In the genomic region with DNA sequence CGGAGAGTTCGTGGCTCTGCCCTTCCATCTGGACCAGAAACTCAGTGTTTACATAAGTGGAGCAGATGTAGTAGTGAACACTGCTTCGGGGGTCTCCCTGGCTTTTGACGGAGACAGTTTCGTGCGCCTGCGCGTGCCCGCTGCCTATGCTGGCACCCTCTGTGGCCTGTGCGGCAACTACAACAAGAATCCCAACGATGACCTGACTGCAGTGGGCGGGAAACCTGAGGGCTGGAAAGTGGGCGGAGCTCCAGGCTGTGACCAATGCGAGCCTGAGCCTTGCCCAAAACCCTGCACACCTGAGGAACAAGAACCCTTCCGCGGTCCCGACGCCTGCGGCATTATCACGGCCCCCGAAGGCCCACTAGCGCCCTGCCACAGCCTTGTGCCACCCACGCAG, we compare ENCODE assay signal across 8 mouse cellular contexts. TPM values are rescaled to one million over a fixed set of nuclear protein-coding genes. Genes with fewer than 3 reads are reported as not detected.
DNase-seq lines count a peak whose midpoint lies in the region; ATAC-seq and TF ChIP-seq lines count a peak whose summit lies in the region.

No protein-coding gene starts in this region.

- DNase-seq in adrenal gland, postnatal 14 days = peak; percentile 14
- no peak for DNase-seq in adrenal gland, adult (ENCODE audit: inconsistent age in 2 of 2, low spot score in 1 of 2)
- peak; percentile 20 for DNase-seq in limb, embryonic 14.5 days (ENCODE audit: low spot score)
- DNase-seq in gastrocnemius, postnatal 36 days = no peak
- DNase-seq in layer of hippocampus, postnatal 36 days = no peak

- H3K9me3 ChIP-seq in hindbrain, embryonic 12.5 days (replicated peaks) = no peaks in the 10 kb centered on the region
- H3K9me3 ChIP-seq in limb, embryonic 14.5 days (ENCODE audit: control insufficient read depth, low read length) = no peaks in the 10 kb centered on the region
- no peaks in the 10 kb centered on the region for H3K9me3 ChIP-seq in neural tube, embryonic 12.5 days

- 0 out of 2 replicates have a peak, but pooled peaks have one; percentile 15 for ATAC-seq in common myeloid progenitor, adult 5-6 weeks (replicated peaks; ENCODE audit: low read depth, poor library complexity, severe bottlenecking)
- no peak for ATAC-seq in hindbrain, embryonic 12.5 days (ENCODE audit: low FRiP score)
- ATAC-seq in limb, embryonic 14.5 days (ENCODE audit: low FRiP score, low read depth) = peak; percentile 74; the same call in 1 of the 2 replicates
- no peak for ATAC-seq in neural tube, embryonic 12.5 days (ENCODE audit: low FRiP score, low read depth)

- peaks cover 13% of the 10 kb centered on the region for H3K27me3 ChIP-seq in hindbrain, embryonic 12.5 days
- H3K27me3 ChIP-seq in limb, embryonic 14.5 days (ENCODE audit: control insufficient read depth, insufficient read depth, low read length) = no peaks in the 10 kb centered on the region
- H3K27me3 ChIP-seq in neural tube, embryonic 12.5 days (replicated peaks) = peaks cover 6% of the 10 kb centered on the region; the same call in 1 of the 2 replicates

- no peak for TF ChIP-seq POLR2A in limb, embryonic 14.5 days (IDR thresholded peaks at IDR 0.05; ENCODE audit: borderline replicate concordance, extremely low read depth, insufficient read depth, insufficient read length)

- H3K4me3 ChIP-seq in hindbrain, embryonic 12.5 days = peak overlapping the region; percentile 9
- H3K4me3 ChIP-seq in limb, embryonic 14.5 days (replicated peaks; ENCODE audit: low read length) = peak overlapping the region; percentile 17
- H3K4me3 ChIP-seq in neural tube, embryonic 12.5 days = no peak overlapping the region; the same call in 1 of the 2 replicates

- peaks cover 4% of the 10 kb centered on the region; the same call in 1 of the 2 replicates for H3K4me1 ChIP-seq in hindbrain, embryonic 12.5 days
- no peaks in the 10 kb centered on the region for H3K4me1 ChIP-seq in limb, embryonic 14.5 days (ENCODE audit: control insufficient read depth, insufficient read depth, low read length)
- no peaks in the 10 kb centered on the region for H3K4me1 ChIP-seq in neural tube, embryonic 12.5 days

- peak overlapping the region; percentile 41 for H3K4me2 ChIP-seq in hindbrain, embryonic 12.5 days (replicated peaks)
- peak overlapping the region; percentile 40 for H3K4me2 ChIP-seq in limb, embryonic 14.5 days (replicated peaks; ENCODE audit: low read depth, low read length, severe bottlenecking)
- H3K4me2 ChIP-seq in neural tube, embryonic 12.5 days (replicated peaks) = peak overlapping the region; percentile 43

- 7% methylated on average over 23 of the region's 23 CpGs for WGBS in hindbrain, embryonic 12.5 days
- 4% methylated on average over 20 of the region's 23 CpGs for WGBS in limb, embryonic 14.5 days
- 4% methylated on average over 23 of the region's 23 CpGs for WGBS in neural tube, embryonic 12.5 days

- intact Hi-C loops in gastrocnemius, postnatal 36 days (cut with DNase I) = no loop called here

- H3K9ac ChIP-seq in hindbrain, embryonic 12.5 days = no peak overlapping the region
- H3K9ac ChIP-seq in limb, embryonic 14.5 days (ENCODE audit: low read depth, low read length, severe bottlenecking) = peak overlapping the region; percentile 36; the same call in 1 of the 2 replicates
- no peak overlapping the region for H3K9ac ChIP-seq in neural tube, embryonic 12.5 days

- no peak overlapping the region for H3K27ac ChIP-seq in hindbrain, embryonic 12.5 days
- H3K27ac ChIP-seq in limb, embryonic 14.5 days (replicated peaks; ENCODE audit: low read depth, low read length) = no peak overlapping the region
- no peak overlapping the region for H3K27ac ChIP-seq in neural tube, embryonic 12.5 days

- no peaks in the 10 kb centered on the region for H3K36me3 ChIP-seq in hindbrain, embryonic 12.5 days
- no peaks in the 10 kb centered on the region for H3K36me3 ChIP-seq in limb, embryonic 14.5 days (ENCODE audit: control insufficient read depth, insufficient read depth, low read length)
- no peaks in the 10 kb centered on the region for H3K36me3 ChIP-seq in neural tube, embryonic 12.5 days

RNA-seq across cellular contexts. Expression of gene 9530053A07Rik, which starts 24.6 kb away (rescaled TPM):
- not detected in 2 replicates for total RNA-seq in adrenal gland, postnatal 14 days (2021)
- total RNA-seq in common myeloid progenitor, adult 5-6 weeks (2017) = not detected in 2 replicates
- polyA plus RNA-seq in hindbrain, embryonic 12.5 days (2016; fragmentation: Nextera tagmentation; extraction: Ambion mirVana) = 0.09 and 0.12 TPM in 2 replicates
- not detected in 2 replicates for polyA plus RNA-seq in limb, embryonic 14.5 days (2012; rRNA removed)
- not detected in 2 replicates for polyA plus RNA-seq in limb, embryonic 14.5 days (2014; fragmentation: Nextera tagmentation; extraction: Ambion mirVana)
- polyA plus RNA-seq in neural tube, embryonic 12.5 days (2016; fragmentation: Nextera tagmentation; extraction: Ambion mirVana) = 0.05 TPM in 1 of 2 replicates, not detected in the other
- not detected for total RNA-seq in gastrocnemius, postnatal 36 days (2021)
- not detected for total RNA-seq in layer of hippocampus, postnatal 36 days (2021)

RNA-seq across cellular contexts. Expression of gene Fcgbp, which starts 33.6 kb away (rescaled TPM):
- total RNA-seq in adrenal gland, postnatal 14 days (2021) = not detected in 2 replicates
- not detected in 2 replicates for total RNA-seq in common myeloid progenitor, adult 5-6 weeks (2017)
- polyA plus RNA-seq in hindbrain, embryonic 12.5 days (2016; fragmentation: Nextera tagmentation; extraction: Ambion mirVana) = 0.31 TPM in 1 of 2 replicates, not detected in the other
- 0.35 and 0.63 TPM in 2 replicates for polyA plus RNA-seq in limb, embryonic 14.5 days (2012; rRNA removed)
- 0.18 and 0.48 TPM in 2 replicates for polyA plus RNA-seq in limb, embryonic 14.5 days (2014; fragmentation: Nextera tagmentation; extraction: Ambion mirVana)
- not detected in 2 replicates for polyA plus RNA-seq in neural tube, embryonic 12.5 days (2016; fragmentation: Nextera tagmentation; extraction: Ambion mirVana)
- under 1 TPM in 1 of 2 experiments, not detected in 1; 0.13 TPM for total RNA-seq in gastrocnemius, postnatal 36 days (2021)
- under 1 TPM; 0.81 to 0.92 TPM for total RNA-seq in layer of hippocampus, postnatal 36 days (2021)

RNA-seq across cellular contexts. Expression of gene Psmc4, which starts 54.8 kb away (rescaled TPM):
- total RNA-seq in adrenal gland, postnatal 14 days (2021) = 158 and 171 TPM in 2 replicates
- total RNA-seq in common myeloid progenitor, adult 5-6 weeks (2017) = 144 and 150 TPM in 2 replicates
- 309 and 313 TPM in 2 replicates for polyA plus RNA-seq in hindbrain, embryonic 12.5 days (2016; fragmentation: Nextera tagmentation; extraction: Ambion mirVana)
- polyA plus RNA-seq in limb, embryonic 14.5 days (2012; rRNA removed) = 206 and 227 TPM in 2 replicates
- 281 and 284 TPM in 2 replicates for polyA plus RNA-seq in limb, embryonic 14.5 days (2014; fragmentation: Nextera tagmentation; extraction: Ambion mirVana)
- 331 and 338 TPM in 2 replicates for polyA plus RNA-seq in neural tube, embryonic 12.5 days (2016; fragmentation: Nextera tagmentation; extraction: Ambion mirVana)
- total RNA-seq in gastrocnemius, postnatal 36 days (2021) = 100 to 1,000 TPM in 1 of 2 experiments, 10 to 100 TPM in 1; 99.1 to 100 TPM
- total RNA-seq in layer of hippocampus, postnatal 36 days (2021) = 100 to 1,000 TPM; 122 to 131 TPM

Comparison
In these comparisons a context has a peak if more than half of its experiments do, and no peak if none do; other contexts are left out.
1. DNase-seq: peak in adrenal gland, postnatal 14 days (single experiment) and limb, embryonic 14.5 days (single experiment); none in adrenal gland, adult (0 of 2), gastrocnemius, postnatal 36 days (0 of 2) and layer of hippocampus, postnatal 36 days (0 of 2).
2. ATAC-seq: peak in common myeloid progenitor, adult 5-6 weeks (single experiment) and limb, embryonic 14.5 days (single experiment); none in hindbrain, embryonic 12.5 days (single experiment) and neural tube, embryonic 12.5 days (single experiment).
3. Peak in every context shown above with its lines, with median percentiles within 50 percentile points of each other: H3K4me2 ChIP-seq.